Mouse (Mus musculus) myocyte (in vitro differentiated cells): ENCODE data around the gene Ssbp2.

ENCODE experiments used
- E2F4 ChIP-seq: IDR thresholded peaks from one replicate; pipeline ENCODE4 v1.6.1; 2011; ENCODE audit warnings: mild to moderate bottlenecking, control low read depth, moderate library complexity; ENCODE audit not compliant: insufficient read depth
- MYOD1 ChIP-seq, 3 experiments: IDR thresholded peaks; one replicate each; pipeline ENCODE4 v1.6.1; 2011; ENCODE audit warnings: control low read depth in 2 of 3, low read depth in 2 of 3, mild to moderate bottlenecking in 2 of 3, moderate library complexity in 1 of 3; ENCODE audit not compliant: insufficient read length in 2 of 3, control insufficient read depth in 1 of 3
- POLR2A ChIP-seq: IDR thresholded peaks from one replicate; pipeline ENCODE4 v1.6.1; 2011; ENCODE audit warnings: low read depth, mild to moderate bottlenecking, control low read depth, moderate library complexity; ENCODE audit not compliant: insufficient read length
- POLR2AphosphoS2 ChIP-seq: IDR thresholded peaks from one replicate; pipeline ENCODE4 v1.6.1; 2011; ENCODE audit warnings: low read depth, control low read depth; ENCODE audit not compliant: insufficient read length
- REST ChIP-seq: IDR thresholded peaks from one replicate; pipeline ENCODE4 v1.6.1; 2011; ENCODE audit warnings: mild to moderate bottlenecking, control low read depth, moderate library complexity; ENCODE audit not compliant: insufficient read depth, insufficient read length
- TCF12 ChIP-seq: IDR thresholded peaks from one replicate; pipeline ENCODE4 v1.6.1; 2011; ENCODE audit warnings: mild to moderate bottlenecking, control low read depth; ENCODE audit not compliant: poor library complexity, insufficient read depth, severe bottlenecking
- USF1 ChIP-seq: IDR thresholded peaks from one replicate; pipeline ENCODE4 v1.6.1; 2011; ENCODE audit warnings: low read depth, mild to moderate bottlenecking, control low read depth, moderate library complexity

DNA sequence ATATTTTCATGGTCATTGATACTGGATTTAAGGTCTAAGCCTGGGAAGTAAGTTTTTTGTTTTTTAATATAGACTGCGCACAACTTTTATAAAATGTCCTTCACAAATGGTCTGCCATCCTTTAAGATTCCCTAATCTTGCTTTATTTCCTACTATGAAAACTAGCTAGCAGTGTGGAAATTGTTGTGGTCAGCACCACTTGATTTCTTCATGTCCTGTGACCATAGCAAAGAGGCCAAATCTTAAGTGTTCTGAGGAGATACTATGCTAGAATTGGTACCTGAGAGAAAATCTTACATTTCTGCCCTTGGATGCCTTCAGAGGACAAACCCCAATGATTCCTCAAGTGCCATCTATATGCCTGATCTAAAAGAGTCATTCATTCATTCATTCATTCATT is 60.9 kb downstream of the Ssbp2 start:
- no peak for TF ChIP-seq POLR2A
- no peak for TF ChIP-seq REST
- TF ChIP-seq TCF12 = no peak
- TF ChIP-seq USF1 = no peak
- no peak for TF ChIP-seq E2F4
- no peak for TF ChIP-seq POLR2AphosphoS2
- no peak for TF ChIP-seq MYOD1 (IDR thresholded peaks at IDR 0.05; ENCODE audit: control insufficient read depth in 1 of 3, insufficient read length in 2 of 3, low read depth in 2 of 3)
